Mouse (Mus musculus) embryonic fibroblast, embryonic 13.5 days (primary cell): ENCODE results near the gene Gm20388.

ENCODE experiments used
- CTCF ChIP-seq: IDR thresholded peaks from 2 replicates; pipeline ENCODE4 v1.5.1; 2011; ENCODE audit warnings: mild to moderate bottlenecking, control low read depth, low read length, moderate library complexity, borderline replicate concordance; ENCODE audit not compliant: insufficient read depth
- POLR2A ChIP-seq: IDR thresholded peaks from 2 replicates; pipeline ENCODE4 v1.6.1; 2011; ENCODE audit warnings: low read depth, mild to moderate bottlenecking, control low read depth, low read length, moderate library complexity

DNA sequence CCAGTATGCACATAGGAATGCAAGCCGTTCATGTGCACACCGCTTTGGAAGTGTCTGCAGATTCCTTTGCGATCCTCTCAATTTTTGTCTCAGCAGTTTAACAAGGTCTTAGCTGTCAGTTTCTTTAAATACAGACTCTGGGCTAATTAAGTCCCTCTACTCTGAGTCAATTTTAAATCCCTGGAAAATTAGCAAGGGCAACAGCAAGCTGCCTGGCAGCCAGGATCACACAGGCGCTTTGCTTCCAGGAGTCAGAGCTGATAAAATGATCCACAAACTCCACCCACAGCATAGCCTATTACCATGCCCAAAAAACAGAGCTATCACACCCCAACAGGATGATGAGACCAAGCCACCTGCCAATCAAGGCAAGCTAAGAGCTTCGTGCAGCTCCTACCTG lies 4463.1 kb downstream of the Gm20388 start:
- TF ChIP-seq POLR2A (no peak), CTCF (no peak)
